Mouse (Mus musculus): ENCODE results near the gene Mab21l2. TPM values are rescaled to one million over a fixed set of nuclear protein-coding genes. Genes with fewer than 3 reads are reported as not detected.

Gene Mab21l2
- polyA plus RNA-seq, 1 experiment from 2014 or later = 4.6 TPM

DNA sequence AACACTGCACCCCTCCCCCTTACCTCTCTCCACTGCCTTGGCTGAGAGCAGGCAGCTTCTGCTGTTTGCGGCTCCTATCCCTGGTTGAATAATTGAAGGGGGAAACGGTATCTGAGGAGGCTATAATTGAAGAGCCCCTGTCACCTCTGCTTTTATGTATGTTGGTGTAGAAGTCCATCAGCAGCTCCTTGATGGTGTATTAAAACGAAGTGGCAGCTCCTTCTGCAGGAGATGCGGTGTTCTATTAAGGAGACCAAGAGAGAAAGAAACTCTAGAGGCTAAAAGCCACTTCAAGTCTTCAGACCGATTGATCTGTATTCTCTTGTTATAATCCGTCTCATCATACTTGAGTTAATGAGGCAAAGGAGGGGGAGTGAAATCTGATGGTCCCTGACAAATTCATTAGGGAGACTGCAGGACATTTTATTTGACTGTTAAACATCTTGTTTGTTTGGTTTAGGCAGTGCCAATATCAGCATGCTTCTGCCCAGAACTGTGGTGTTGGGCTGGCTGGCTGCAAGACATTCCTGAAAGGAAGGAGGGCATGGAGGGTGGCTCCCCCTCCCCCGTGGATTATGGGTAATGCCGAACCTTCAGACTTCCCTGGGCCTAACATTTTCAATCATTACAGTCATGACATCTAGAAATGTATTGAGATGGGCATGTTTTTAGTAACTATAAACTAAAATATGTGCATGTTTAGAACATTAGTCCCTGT is 2.7 kb upstream of the Mab21l2 start:
- no peak overlapping the region for H3K4me3 ChIP-seq
- H3K4me2 ChIP-seq = no peak overlapping the region

DNA sequence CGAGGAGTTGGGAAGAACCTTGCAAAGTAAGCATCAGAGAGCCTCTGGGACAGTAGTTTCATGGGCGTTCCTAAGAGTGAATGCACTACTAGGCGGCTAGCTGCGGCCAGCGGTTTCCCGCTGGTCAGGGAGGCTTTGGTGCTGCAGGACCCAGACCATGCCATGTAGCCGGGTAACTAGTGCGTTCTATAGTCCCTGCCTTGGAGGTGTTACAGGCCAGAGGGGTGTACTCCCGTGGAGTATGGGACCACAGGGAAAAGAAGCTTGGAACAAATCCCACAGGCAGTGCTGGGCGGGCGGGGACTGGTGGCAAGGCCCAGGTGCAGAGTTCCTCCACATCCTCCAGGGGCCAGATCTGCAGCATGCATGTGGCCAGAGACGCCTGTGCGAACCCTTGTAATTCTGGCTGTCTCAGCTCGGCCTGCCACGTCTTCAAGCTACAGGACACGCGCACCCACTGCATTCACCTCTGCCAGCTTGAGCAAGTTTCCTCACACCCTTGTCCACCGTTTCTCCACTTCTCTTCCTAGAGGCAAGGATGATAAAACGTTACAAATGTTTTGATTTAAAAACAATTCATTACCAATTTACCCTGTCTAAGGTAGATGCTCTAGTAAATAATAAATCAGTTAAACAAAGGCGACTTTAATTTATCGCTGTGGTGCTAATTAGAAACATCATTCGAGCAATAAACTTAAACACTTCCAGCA is 2.0 kb upstream of the Mab21l2 start:
- Histone ChIP-seq H3K36me3 (ENCODE audit: poor library complexity, severe bottlenecking) (no peaks in the 10 kb centered on the region), H3K27ac (no peak overlapping the region), H3K27me3 (peaks cover 82% of the 10 kb centered on the region), H3K9ac (no peak overlapping the region), H3K9me3 (replicated peaks) (no peaks in the 10 kb centered on the region), H3K4me3 (no peak overlapping the region), H3K4me1 (peaks cover 21% of the 10 kb centered on the region), H3K4me2 (0 out of 2 replicates have a peak overlapping the region, but pooled peaks have one; percentile 6)
- ATAC-seq = no peak
- WGBS = 2% methylated on average over 22 of the region's 22 CpGs

More for the DNA sequence above, 2.7 kb upstream of the Mab21l2 start:
- 3% methylated on average over 8 of the region's 8 CpGs for WGBS
- H3K27ac ChIP-seq = no peak overlapping the region
- H3K4me1 ChIP-seq = peaks cover 21% of the 10 kb centered on the region
- H3K9me3 ChIP-seq (replicated peaks) = no peaks in the 10 kb centered on the region
- H3K9ac ChIP-seq = no peak overlapping the region
- no peaks in the 10 kb centered on the region for H3K36me3 ChIP-seq (ENCODE audit: poor library complexity, severe bottlenecking)
- ATAC-seq = no peak
- peaks cover 85% of the 10 kb centered on the region for H3K27me3 ChIP-seq

DNA sequence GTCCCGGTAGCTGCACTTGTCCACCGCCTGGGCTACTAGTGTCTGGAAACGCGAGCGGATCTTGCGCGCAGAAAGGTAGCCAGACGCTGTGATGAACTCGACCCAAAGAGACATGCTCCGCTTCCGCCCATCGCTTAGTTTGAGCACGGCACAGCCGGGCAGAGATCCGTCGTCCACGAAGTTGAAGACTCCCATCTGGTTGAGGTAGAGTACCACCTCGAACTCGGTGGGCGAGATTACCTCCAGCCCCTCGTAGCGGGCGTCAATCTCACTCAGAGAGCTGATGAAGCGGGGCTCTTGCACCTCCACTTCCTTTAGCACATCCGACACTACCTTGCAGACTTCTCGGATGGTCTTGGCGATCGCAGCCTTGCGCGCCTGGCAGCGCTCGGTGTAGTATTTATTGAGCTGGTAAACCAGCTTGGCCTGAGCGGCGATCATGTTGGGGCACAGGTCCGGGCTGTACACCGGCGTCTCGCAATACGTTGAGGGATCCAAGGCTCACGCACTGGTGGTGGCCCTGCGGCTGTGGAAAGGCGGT is 1.1 kb downstream of the Mab21l2 start:
- Histone ChIP-seq H3K4me3 (peak overlapping the region; percentile 37), H3K36me3 (ENCODE audit: poor library complexity, severe bottlenecking) (no peaks in the 10 kb centered on the region), H3K9ac (0 out of 2 replicates have a peak overlapping the region, but pooled peaks have one; percentile 24), H3K27ac (no peak overlapping the region), H3K9me3 (replicated peaks) (no peaks in the 10 kb centered on the region), H3K27me3 (peaks cover 82% of the 10 kb centered on the region), H3K4me2 (peak overlapping the region; percentile 58), H3K4me1 (peaks cover 21% of the 10 kb centered on the region)
- under 1% methylated on average over 42 of the region's 42 CpGs for WGBS
- ATAC-seq = peak; percentile 38

DNA sequence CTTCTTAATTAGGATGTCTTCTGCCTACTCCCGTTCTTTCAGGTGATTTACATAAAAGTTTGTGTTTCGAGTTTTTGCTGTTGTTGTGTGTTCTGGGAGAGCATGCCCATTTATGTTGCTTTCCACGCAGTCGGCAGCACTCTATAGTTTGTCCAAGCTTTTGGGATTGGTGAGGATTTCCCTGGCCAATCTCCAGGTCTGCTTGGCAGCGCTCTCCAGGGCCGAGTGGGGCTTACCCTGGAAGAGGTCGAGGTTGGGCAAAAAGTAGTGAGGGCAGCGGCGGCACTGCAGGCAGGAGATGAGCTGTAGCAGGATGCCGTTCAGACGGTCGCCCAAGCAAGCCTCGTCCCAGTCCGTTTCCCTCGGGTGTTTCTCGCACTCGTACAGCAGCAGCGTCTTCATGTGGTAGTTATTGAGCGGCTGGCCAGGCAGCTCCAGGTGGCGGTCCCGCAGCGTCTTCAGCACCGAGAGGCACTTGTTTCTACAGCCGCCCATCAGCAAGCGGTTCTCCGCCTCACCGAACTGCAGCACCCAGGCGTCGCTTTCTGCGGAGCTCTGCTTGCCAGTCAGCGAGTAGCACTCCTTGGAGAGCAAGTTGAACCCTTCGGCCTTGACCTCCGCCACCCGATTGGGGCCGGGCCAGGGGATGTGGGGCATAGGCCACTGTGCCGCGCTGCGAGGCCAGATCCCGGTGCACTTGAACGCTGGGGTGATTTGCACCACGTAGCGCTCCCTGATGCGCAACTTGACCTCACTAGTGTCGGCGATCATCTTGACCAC is 1.8 kb downstream of the Mab21l2 start:
- Histone ChIP-seq H3K4me1 (peaks cover 21% of the 10 kb centered on the region), H3K36me3 (ENCODE audit: poor library complexity, severe bottlenecking) (no peaks in the 10 kb centered on the region), H3K27me3 (peaks cover 82% of the 10 kb centered on the region), H3K4me2 (peak overlapping the region; percentile 58), H3K4me3 (peak overlapping the region; percentile 37), H3K27ac (no peak overlapping the region), H3K9me3 (replicated peaks) (no peaks in the 10 kb centered on the region), H3K9ac (peak overlapping the region; percentile 24; the same call in 1 of the 2 replicates)
- peak; percentile 57 for ATAC-seq
- under 1% methylated on average over 45 of the region's 45 CpGs for WGBS

DNA sequence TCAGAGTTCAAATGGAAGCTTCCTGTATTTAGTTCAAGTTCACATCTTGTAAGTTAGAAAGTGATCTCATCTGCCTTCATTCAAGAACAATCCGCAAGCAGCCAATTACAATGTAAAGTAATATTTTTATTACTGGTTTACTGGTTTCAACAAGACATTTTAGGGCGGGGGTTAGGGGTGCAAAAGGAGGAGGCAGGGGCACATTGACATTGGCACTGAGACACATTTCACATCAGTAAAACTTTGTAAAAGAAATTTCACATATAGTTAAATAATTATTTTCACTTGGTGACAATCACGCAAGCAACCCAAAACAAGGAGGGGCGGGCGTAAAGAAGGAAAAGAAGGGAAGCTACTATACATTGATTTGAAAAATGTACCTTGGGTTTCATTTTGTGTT is 2.5 kb downstream of the Mab21l2 start:
- Histone ChIP-seq H3K4me1 (peaks cover 21% of the 10 kb centered on the region), H3K9me3 (replicated peaks) (no peaks in the 10 kb centered on the region), H3K27ac (no peak overlapping the region), H3K27me3 (peaks cover 80% of the 10 kb centered on the region), H3K9ac (no peak overlapping the region), H3K4me3 (peak overlapping the region; percentile 37), H3K36me3 (ENCODE audit: poor library complexity, severe bottlenecking) (no peaks in the 10 kb centered on the region), H3K4me2 (peak overlapping the region; percentile 58)
- ATAC-seq = no peak
- 16% methylated on average over 5 of the region's 5 CpGs for WGBS

DNA sequence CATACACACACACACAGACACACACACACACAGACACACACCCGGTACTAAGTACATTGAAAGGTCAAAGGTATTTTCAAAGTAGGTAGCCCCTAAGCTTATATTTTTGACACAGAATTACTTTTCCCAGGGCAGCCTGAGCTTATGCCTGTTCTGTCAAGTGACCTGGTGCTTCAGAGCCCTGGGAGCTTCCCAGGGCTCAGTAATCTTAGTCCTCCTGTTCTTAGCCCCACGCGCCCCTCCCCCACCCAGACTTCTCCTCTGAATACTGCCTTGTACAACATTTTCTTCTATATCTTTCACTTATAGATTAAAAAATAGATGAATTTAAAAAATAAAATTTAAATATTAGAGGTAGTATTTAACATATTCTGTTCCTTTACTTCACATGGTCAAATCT is 3.6 kb downstream of the Mab21l2 start:
- Histone ChIP-seq H3K4me1 (peaks cover 21% of the 10 kb centered on the region), H3K9ac (no peak overlapping the region), H3K27ac (no peak overlapping the region), H3K36me3 (ENCODE audit: poor library complexity, severe bottlenecking) (no peaks in the 10 kb centered on the region), H3K9me3 (replicated peaks) (no peaks in the 10 kb centered on the region), H3K4me2 (no peak overlapping the region), H3K4me3 (no peak overlapping the region), H3K27me3 (peaks cover 77% of the 10 kb centered on the region)
- ATAC-seq = no peak
- 17% methylated on average over 3 of the region's 3 CpGs for WGBS

DNA sequence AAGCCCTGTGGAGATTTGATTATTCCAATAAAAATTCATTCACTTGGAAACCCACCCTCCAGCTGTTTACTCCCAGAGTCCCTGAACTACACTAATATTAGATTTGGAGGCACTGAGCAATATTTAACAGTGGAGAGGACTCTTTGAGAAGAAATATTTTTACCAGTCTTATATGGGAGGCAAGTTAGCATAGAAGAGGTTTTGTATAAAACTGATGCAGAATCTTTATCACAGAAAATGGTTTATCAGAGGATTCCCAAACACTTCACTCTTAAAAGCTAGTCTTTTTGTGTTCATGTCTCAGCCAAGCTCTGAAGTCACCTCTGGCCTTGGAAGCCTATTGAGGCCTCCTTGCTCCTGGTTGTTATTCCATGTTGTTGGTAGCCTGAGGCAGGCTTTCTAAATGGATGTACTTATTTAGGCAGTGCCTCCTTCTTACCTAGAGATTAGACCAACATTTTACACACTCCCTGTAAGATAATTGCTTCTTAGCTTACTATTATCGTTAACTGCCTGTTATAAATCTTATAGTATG is 6.5 kb downstream of the Mab21l2 start:
- WGBS = 63% methylated on average over 1 of the region's 1 CpGs
- no peaks in the 10 kb centered on the region for H3K36me3 ChIP-seq (ENCODE audit: poor library complexity, severe bottlenecking)
- H3K4me2 ChIP-seq = no peak overlapping the region
- no peaks in the 10 kb centered on the region for H3K9me3 ChIP-seq (replicated peaks)
- no peak for ATAC-seq
- no peak overlapping the region for H3K9ac ChIP-seq
- peaks cover 11% of the 10 kb centered on the region for H3K4me1 ChIP-seq
- H3K4me3 ChIP-seq = no peak overlapping the region
- H3K27me3 ChIP-seq = peaks cover 72% of the 10 kb centered on the region
- no peak overlapping the region for H3K27ac ChIP-seq

DNA sequence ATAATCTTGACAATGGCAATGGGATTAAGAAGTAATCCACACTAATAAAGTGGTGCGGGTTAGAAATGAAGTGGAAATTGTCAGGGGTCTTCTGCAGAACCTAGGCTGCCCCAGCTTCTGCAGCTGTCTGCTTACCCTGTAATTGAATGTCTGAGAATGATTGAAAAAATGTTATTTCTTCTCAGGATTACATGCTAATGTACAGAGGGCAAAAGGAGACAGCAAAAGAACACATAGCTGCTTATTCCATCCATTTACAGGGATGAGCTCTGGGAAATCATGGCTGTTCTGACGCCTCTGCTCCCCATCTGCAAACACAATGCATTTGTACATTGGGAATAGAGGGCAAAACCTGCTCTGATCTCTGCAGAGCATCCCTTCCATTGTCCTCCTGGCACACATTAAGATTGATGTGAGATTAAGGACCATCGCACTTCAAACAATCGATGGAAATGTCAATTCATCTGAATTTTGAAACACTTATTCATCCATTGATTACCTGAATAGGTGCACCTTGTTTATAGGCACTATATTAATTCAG is 7.3 kb downstream of the Mab21l2 start:
- WGBS = 42% methylated on average over 4 of the region's 4 CpGs
- H3K27ac ChIP-seq = no peak overlapping the region

DNA sequence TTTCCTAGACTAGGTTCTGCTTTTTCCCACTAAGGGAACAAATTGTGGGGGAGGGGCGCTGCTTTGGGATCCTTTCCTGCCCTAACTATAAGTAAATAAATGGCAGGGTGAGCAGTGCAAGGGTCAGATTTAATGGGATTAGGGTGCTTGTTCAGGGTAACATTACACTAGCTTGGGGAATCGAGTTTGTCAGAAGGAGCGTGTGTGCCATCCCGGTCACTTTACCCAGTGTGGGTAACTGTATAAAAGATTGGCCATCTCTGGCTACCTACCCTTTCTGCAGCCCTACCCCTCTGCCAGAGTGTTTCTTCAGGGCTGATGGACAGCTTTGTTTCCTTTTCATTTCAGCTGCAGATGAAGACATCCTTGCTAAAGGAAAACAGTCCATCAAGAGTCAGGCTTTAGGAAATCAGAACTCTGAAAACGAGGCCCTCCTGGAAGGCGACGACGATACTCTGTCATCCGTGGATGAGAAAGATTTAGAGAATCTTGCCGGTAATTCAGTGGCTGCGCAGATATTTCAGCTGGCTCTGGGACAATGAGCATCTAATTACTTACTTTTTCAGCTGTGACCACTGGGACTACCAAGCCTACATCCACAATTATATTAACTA is 8.8 kb downstream of the Mab21l2 start:
- WGBS = 25% methylated on average over 11 of the region's 11 CpGs
- no peak overlapping the region for H3K9ac ChIP-seq
- H3K4me3 ChIP-seq = no peak overlapping the region
- H3K36me3 ChIP-seq (ENCODE audit: poor library complexity, severe bottlenecking) = no peaks in the 10 kb centered on the region
- H3K27me3 ChIP-seq = peaks cover 58% of the 10 kb centered on the region
- H3K27ac ChIP-seq = no peak overlapping the region
- peaks cover 3% of the 10 kb centered on the region; the same call in 1 of the 2 replicates for H3K4me1 ChIP-seq
- H3K9me3 ChIP-seq (replicated peaks) = no peaks in the 10 kb centered on the region
- ATAC-seq = 0 out of 2 replicates have a peak, but pooled peaks have one; percentile 21
- no peak overlapping the region for H3K4me2 ChIP-seq

More for the DNA sequence above, 7.3 kb downstream of the Mab21l2 start:
- H3K9ac ChIP-seq = no peak overlapping the region
- peaks cover 3% of the 10 kb centered on the region for H3K4me1 ChIP-seq
- no peak for ATAC-seq
- H3K27me3 ChIP-seq = peaks cover 64% of the 10 kb centered on the region
- H3K4me2 ChIP-seq = no peak overlapping the region
- no peaks in the 10 kb centered on the region for H3K36me3 ChIP-seq (ENCODE audit: poor library complexity, severe bottlenecking)
- H3K4me3 ChIP-seq = no peak overlapping the region
- H3K9me3 ChIP-seq (replicated peaks) = no peaks in the 10 kb centered on the region

DNA sequence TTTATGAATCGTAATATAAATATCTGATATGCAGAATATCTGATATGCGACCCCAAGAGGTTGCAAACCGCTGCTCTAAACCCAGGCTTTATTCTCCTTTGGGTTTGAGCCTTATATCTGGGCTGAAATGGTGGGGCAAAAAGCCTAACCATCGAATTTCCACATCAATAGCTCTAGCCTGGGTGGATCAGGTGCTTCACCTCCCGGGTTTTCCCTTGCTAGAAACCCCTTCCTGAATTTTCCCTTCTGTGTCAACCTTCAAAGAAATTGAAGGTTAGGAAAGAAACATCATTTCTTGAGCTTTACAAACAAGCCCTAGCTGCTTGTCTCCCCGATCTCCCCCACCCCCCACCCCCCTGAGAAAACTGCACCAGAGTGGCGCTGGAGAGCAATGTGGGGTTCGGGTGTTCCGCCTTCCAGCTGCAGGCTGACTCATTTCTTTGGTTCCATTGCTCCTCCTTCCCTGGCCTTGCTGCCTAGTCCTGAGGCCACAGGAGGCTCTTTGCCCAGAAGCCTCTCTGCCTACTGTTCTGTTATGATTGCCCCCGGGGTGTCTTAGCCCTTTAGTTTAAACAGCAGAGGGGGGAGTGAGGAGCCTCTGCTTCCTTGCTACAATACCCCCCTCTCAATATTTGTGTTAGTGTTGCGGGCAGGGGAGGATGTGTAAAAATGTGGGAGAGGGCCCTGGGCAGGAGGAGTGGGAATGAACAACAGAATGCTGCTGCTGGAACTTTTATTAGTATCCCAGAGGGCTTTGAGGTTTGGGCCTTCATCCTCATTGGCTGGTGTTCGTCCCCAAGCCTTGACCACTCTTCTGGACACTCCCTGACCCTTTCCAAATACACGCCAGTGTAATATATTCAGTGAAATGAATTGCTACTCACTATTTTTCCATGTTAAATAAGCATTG is 9.5 kb downstream of the Mab21l2 start:
- Histone ChIP-seq H3K9ac (no peak overlapping the region), H3K4me3 (no peak overlapping the region), H3K4me1 (peaks cover 3% of the 10 kb centered on the region; the same call in 1 of the 2 replicates), H3K4me2 (0 out of 2 replicates have a peak overlapping the region, but pooled peaks have one; percentile 14), H3K9me3 (replicated peaks) (no peaks in the 10 kb centered on the region), H3K27ac (no peak overlapping the region), H3K36me3 (ENCODE audit: poor library complexity, severe bottlenecking) (no peaks in the 10 kb centered on the region), H3K27me3 (peaks cover 54% of the 10 kb centered on the region)
- ATAC-seq = peak; percentile 27; the same call in 1 of the 2 replicates
- 20% methylated on average over 13 of the region's 13 CpGs for WGBS

All from forebrain, embryonic 13.5 days (tissue).